ENCODE assay signal across 8 mouse cellular contexts in the genomic region with DNA sequence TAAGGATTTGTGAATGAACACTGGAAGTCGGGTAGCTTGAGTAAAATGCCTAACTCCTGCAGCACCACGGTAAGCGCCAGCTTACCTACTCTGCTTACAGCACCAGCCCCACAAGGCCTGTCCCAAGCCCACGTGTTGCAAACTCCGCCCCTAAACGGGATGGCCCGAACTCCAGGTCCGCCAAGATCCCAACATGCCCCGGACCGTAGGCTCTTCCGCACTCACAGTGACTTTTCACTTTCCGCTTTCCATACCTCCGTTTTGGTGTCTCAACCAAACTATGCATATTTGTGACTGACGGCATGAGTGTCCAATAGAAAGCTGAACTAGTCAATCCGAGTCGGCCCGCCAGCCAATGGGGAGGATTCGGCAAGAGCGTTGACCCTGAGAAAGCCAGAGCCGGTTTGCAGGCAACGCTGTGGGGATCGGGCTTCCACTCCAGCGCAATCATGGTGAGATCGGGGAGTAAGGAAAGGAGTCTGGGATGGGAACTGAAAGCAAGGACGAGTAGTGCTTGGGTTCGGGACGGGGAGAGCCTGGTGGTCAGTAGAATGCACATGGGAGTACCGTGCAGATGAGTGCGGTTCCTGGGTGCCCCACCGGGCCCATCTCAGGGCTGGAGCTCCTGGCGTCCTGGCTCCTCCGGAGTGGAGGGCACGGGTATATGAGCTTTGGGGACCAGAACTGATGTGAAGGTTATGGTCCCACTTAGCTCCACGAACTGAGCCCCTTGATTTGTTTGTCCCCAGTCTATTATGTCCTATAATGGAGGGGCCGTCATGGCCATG. TPM values are rescaled to one million over a fixed set of nuclear protein-coding genes. Genes with fewer than 3 reads are reported as not detected.
A peak's percentile ranks its signal among the peaks of the same experiment; 100 is the strongest.
DNase-seq lines count a peak whose midpoint lies in the region; ATAC-seq and TF ChIP-seq lines count a peak whose summit lies in the region.

Gene Psmb3 (plus strand): TSS at position 361 of the 788 bp plus-strand sequence.

- H3K4me2 ChIP-seq in kidney, embryonic 14.5 days (replicated peaks; ENCODE audit: low read depth, low read length) = peak within 1 kb of the TSS; percentile 51
- H3K4me2 ChIP-seq in limb, embryonic 15.5 days = peak within 1 kb of the TSS; percentile 83

- peak within 1 kb of the TSS; percentile 53 for H3K27ac ChIP-seq in bone marrow macrophage, adult 2 months (ENCODE audit: insufficient read depth, low read depth, low read length)
- peak within 1 kb of the TSS; percentile 17; the same call in 1 of the 2 replicates for H3K27ac ChIP-seq in embryonic fibroblast, embryonic 13.5 days (ENCODE audit: insufficient read depth, low read length)
- peak within 1 kb of the TSS; percentile 65 for H3K27ac ChIP-seq in kidney, embryonic 14.5 days (ENCODE audit: low read depth, low read length)
- H3K27ac ChIP-seq in limb, embryonic 15.5 days = peak within 1 kb of the TSS; percentile 89

- H3K9me3 ChIP-seq in kidney, embryonic 14.5 days (ENCODE audit: control insufficient read depth, low read length) = no peaks in the 10 kb centered on the region
- H3K9me3 ChIP-seq in limb, embryonic 15.5 days = no peaks in the 10 kb centered on the region

- H3K9ac ChIP-seq in kidney, embryonic 14.5 days (ENCODE audit: low read depth, low read length) = peak within 1 kb of the TSS; percentile 70
- peak within 1 kb of the TSS; percentile 64 for H3K9ac ChIP-seq in limb, embryonic 15.5 days

- ATAC-seq in kidney, embryonic 14.5 days (ENCODE audit: low FRiP score, low TSS enrichment) = peak; percentile 88
- peak; percentile 89 for ATAC-seq in limb, embryonic 15.5 days (ENCODE audit: insufficient number of reproducible peaks, low FRiP score, low TSS enrichment, low read depth)

- under 1% methylated on average over 34 of the region's 35 CpGs for WGBS in kidney, embryonic 14.5 days
- WGBS in limb, embryonic 15.5 days = under 1% methylated on average over 35 of the region's 35 CpGs

- 0 out of 2 replicates have a peak, but pooled peaks have one; percentile 73 for TF ChIP-seq POLR2A in bone marrow macrophage, adult 2 months (IDR thresholded peaks at IDR 0.05; ENCODE audit: borderline replicate concordance, low read depth, low read length)
- TF ChIP-seq POLR2A in embryonic fibroblast, embryonic 13.5 days (IDR thresholded peaks at IDR 0.05; ENCODE audit: low read depth, low read length) = peak; percentile 92

- peaks cover 29% of the 10 kb centered on the region for H3K36me3 ChIP-seq in kidney, embryonic 14.5 days (ENCODE audit: control insufficient read depth, insufficient read depth, low read length)
- peaks cover 26% of the 10 kb centered on the region for H3K36me3 ChIP-seq in limb, embryonic 15.5 days

- no peak for TF ChIP-seq CTCF in bone marrow macrophage, adult 2 months (IDR thresholded peaks at IDR 0.05; ENCODE audit: low read depth, low read length)
- TF ChIP-seq CTCF in embryonic fibroblast, embryonic 13.5 days (IDR thresholded peaks at IDR 0.05; ENCODE audit: borderline replicate concordance, insufficient read depth, low read length) = no peak

- DNase-seq in A20 (ENCODE audit: low read depth, low spot score) = peak; percentile 100
- DNase-seq in heart, adult 9 months (ENCODE audit: low spot score in 2 of 2) = peak; percentile 100
- peak; percentile 90 to 95 for DNase-seq in monocyte, adult 2 months (ENCODE audit: low read depth in 1 of 2, low spot score in 2 of 2)
- DNase-seq in spleen, postnatal 36 days (ENCODE audit: low spot score in 2 of 2) = peak; percentile 98

- H3K4me3 ChIP-seq in bone marrow macrophage, adult 2 months (ENCODE audit: insufficient read depth, low read length) = peak within 1 kb of the TSS; percentile 86
- peak within 1 kb of the TSS; percentile 72 for H3K4me3 ChIP-seq in embryonic fibroblast, embryonic 13.5 days (ENCODE audit: insufficient read depth, low read length)
- peak within 1 kb of the TSS; percentile 68 for H3K4me3 ChIP-seq in kidney, embryonic 14.5 days (ENCODE audit: low read length)
- peak within 1 kb of the TSS; percentile 90 for H3K4me3 ChIP-seq in limb, embryonic 15.5 days

- H3K27me3 ChIP-seq in kidney, embryonic 14.5 days (ENCODE audit: control insufficient read depth, insufficient read depth, low read length) = no peaks in the 10 kb centered on the region
- no peaks in the 10 kb centered on the region for H3K27me3 ChIP-seq in limb, embryonic 15.5 days

- peaks cover 22% of the 10 kb centered on the region for H3K4me1 ChIP-seq in bone marrow macrophage, adult 2 months (ENCODE audit: control insufficient read depth, insufficient read depth, low read length)
- no peaks in the 10 kb centered on the region; the same call in 1 of the 2 replicates for H3K4me1 ChIP-seq in embryonic fibroblast, embryonic 13.5 days (ENCODE audit: control insufficient read depth, insufficient read depth, low read length)
- H3K4me1 ChIP-seq in kidney, embryonic 14.5 days (ENCODE audit: control insufficient read depth, insufficient read depth, low read length) = peaks cover 10% of the 10 kb centered on the region
- peaks cover 27% of the 10 kb centered on the region for H3K4me1 ChIP-seq in limb, embryonic 15.5 days

RNA-seq across cellular contexts. Expression of gene Psmb3, which starts in this region (rescaled TPM):
- polyA plus RNA-seq in bone marrow macrophage, adult 2 months (2012; ENCODE audit: insufficient read depth, insufficient read length, missing spikeins) = 125 and 142 TPM in 2 replicates
- 229 and 259 TPM in 2 replicates for polyA plus RNA-seq in embryonic fibroblast, embryonic 13.5 days (2011; ENCODE audit: insufficient read length, low read depth, missing spikeins)
- 525 and 539 TPM in 2 replicates for polyA plus RNA-seq in kidney, embryonic 14.5 days (2014; fragmentation: Nextera tagmentation; extraction: Ambion mirVana)
- 413 and 414 TPM in 2 replicates for polyA plus RNA-seq in limb, embryonic 15.5 days (2015; fragmentation: Nextera tagmentation; extraction: Ambion mirVana)

Comparison
In these comparisons a context has a peak if more than half of its experiments do, and no peak if none do; other contexts are left out.
1. Peak in every context shown above with its lines: DNase-seq, ATAC-seq, H3K4me3 ChIP-seq and H3K27ac ChIP-seq.
2. H3K27ac ChIP-seq: peak in every context shown above with its lines; median percentile 89 in limb, embryonic 15.5 days; 65 in kidney, embryonic 14.5 days; 53 in bone marrow macrophage, adult 2 months; 17 in embryonic fibroblast, embryonic 13.5 days.